Mouse (Mus musculus) embryonic facial prominence, embryonic 13.5 days (tissue): ENCODE measurements around the gene Tial1. TPM values are rescaled to one million over a fixed set of nuclear protein-coding genes. Genes with fewer than 3 reads are reported as not detected.

Source experiments
- ATAC-seq: fragments of 200-750 bp; cut with Nextera tagmentation; 2 replicates; pipeline ENCODE4 v1.8.0; 2017; ENCODE audit warnings: low read depth; ENCODE audit not compliant: insufficient number of reproducible peaks, insufficient read depth, low FRiP score, low TSS enrichment
- H3K27ac ChIP-seq: fragments of 300-500 bp; sonication (generic); 2 replicates; pipeline ENCODE4 v1.5.1; 2015; ENCODE audit warnings: moderate library complexity, mild to moderate bottlenecking, inconsistent platforms
- H3K27me3 ChIP-seq: fragments of 300-500 bp; sonication (generic); 2 replicates; pipeline ENCODE4 v1.6.1; 2015; ENCODE audit warnings: mild to moderate bottlenecking, inconsistent platforms
- H3K36me3 ChIP-seq: fragments of 300-500 bp; sonication (generic); 2 replicates; pipeline ENCODE4 v1.6.1; 2015; ENCODE audit warnings: mild to moderate bottlenecking, inconsistent platforms
- H3K4me1 ChIP-seq: fragments of 300-500 bp; sonication (generic); 2 replicates; pipeline ENCODE4 v1.6.1; 2015; ENCODE audit warnings: inconsistent platforms
- H3K4me2 ChIP-seq: fragments of 300-500 bp; sonication (generic); 2 replicates; pipeline ENCODE4 v1.6.1; 2015; ENCODE audit warnings: moderate library complexity, mild to moderate bottlenecking, inconsistent platforms
- H3K4me3 ChIP-seq: fragments of 300-500 bp; sonication (generic); 2 replicates; pipeline ENCODE4 v1.5.1; 2015; ENCODE audit warnings: mild to moderate bottlenecking, inconsistent platforms
- H3K9ac ChIP-seq: fragments of 300-500 bp; sonication (generic); 2 replicates; pipeline ENCODE4 v1.6.1; 2015; ENCODE audit warnings: mild to moderate bottlenecking, inconsistent platforms
- H3K9me3 ChIP-seq: fragments of 300-500 bp; sonication (generic); 2 replicates; pipeline ENCODE4 v1.6.1; 2016; ENCODE audit warnings: inconsistent platforms
- WGBS: fragments of 180-500 bp; shearing (Covaris S2); methylation state at CpG from one replicate; pipeline ENCODE4 v1.1.7; 2015; ENCODE audit warnings: mixed read lengths; 5-methylcytosine and 5-hydroxymethylcytosine counted together
- polyA plus RNA-seq: library from polyadenylated mRNA; unstranded; fragments of >200 nt; fragmentation: Nextera tagmentation; extraction: Ambion mirVana; gene quantifications from 2 replicates; pipeline ENCODE4 v1.2.1, GENCODE M21; 2015

The Tial1 gene
- polyA plus RNA-seq, 1 experiment from 2014 or later, result 37.9 TPM

GRCm38 (mm10) chr7:128412071-128412833 lies 49.3 kb downstream of the Tial1 start:
- Histone ChIP-seq H3K9ac (no peak overlapping the region), H3K27ac (no peak overlapping the region), H3K9me3 (no peaks in the 10 kb centered on the region), H3K27me3 (peaks cover 39% of the 10 kb centered on the region), H3K4me3 (no peak overlapping the region), H3K36me3 (no peaks in the 10 kb centered on the region), H3K4me1 (peaks cover 3% of the 10 kb centered on the region), H3K4me2 (no peak overlapping the region)
- 72% methylated on average over 10 of the region's 10 CpGs for WGBS
- no peak; the same call in 1 of the 2 replicates for ATAC-seq

GRCm38 (mm10) chr7:128410708-128411413 lies 50.7 kb downstream of the Tial1 start:
- no peak for ATAC-seq
- WGBS, result 62% methylated on average over 11 of the region's 11 CpGs

DNA sequence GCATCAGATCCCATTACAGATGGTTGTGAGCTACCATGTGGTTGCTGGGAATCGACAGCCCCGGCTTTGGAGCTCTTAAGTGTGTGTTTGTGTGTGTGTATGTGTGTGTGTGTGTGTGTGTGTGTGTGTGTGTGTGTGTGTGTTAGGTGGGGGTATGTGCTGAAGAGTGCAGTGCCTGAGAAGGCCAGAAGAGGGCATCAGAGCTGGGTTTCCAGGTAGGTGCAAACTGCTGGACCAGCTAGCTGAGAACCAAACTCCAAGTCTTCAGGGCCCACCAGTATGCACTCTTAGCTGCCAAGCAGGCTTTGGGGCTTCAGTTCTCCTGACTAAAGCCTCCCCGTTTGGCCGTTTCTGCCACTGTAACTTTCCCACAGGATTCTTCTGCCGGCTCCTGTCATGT lies 53.3 kb downstream of the Tial1 start:
- Histone ChIP-seq H3K4me3 (no peak overlapping the region), H3K9me3 (no peaks in the 10 kb centered on the region), H3K4me2 (no peak overlapping the region), H3K36me3 (no peaks in the 10 kb centered on the region), H3K4me1 (no peaks in the 10 kb centered on the region), H3K27me3 (0 out of 2 replicates have a peak, but pooled peaks cover under 1% of the 10 kb centered on the region), H3K27ac (no peak overlapping the region), H3K9ac (no peak overlapping the region)
- WGBS, result 68% methylated on average over 5 of the region's 5 CpGs
- ATAC-seq, result no peak

More at GRCm38 (mm10) chr7:128410708-128411413, 50.7 kb downstream of the Tial1 start:
- Histone ChIP-seq H3K9ac (no peak overlapping the region), H3K9me3 (no peaks in the 10 kb centered on the region), H3K27ac (no peak overlapping the region), H3K27me3 (peaks cover 25% of the 10 kb centered on the region), H3K4me2 (no peak overlapping the region), H3K36me3 (no peaks in the 10 kb centered on the region), H3K4me1 (no peaks in the 10 kb centered on the region), H3K4me3 (no peak overlapping the region)

DNA sequence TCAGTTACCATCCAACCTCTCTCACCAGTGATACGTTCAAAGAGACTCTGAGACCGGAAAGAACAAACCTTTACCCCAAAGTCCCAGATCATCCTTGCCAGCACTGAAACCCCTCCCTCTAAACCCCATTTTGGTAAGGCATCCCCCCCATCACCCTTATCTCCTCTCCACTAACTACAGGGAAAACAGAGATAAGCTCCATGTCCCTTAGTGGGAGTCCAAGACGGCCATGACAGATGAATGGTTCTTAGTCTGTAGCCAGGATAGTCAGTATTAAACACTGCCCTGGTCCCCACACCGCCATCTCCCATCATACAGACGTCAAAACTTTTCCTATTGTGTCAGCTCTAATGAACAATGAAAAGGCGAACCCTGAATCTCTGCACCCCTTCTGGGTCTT lies 57.5 kb downstream of the Tial1 start:
- 85% methylated on average over 6 of the region's 6 CpGs for WGBS
- Histone ChIP-seq H3K9ac (no peak overlapping the region), H3K4me1 (no peaks in the 10 kb centered on the region), H3K27ac (no peak overlapping the region), H3K4me3 (no peak overlapping the region), H3K9me3 (no peaks in the 10 kb centered on the region), H3K4me2 (no peak overlapping the region), H3K36me3 (no peaks in the 10 kb centered on the region), H3K27me3 (no peaks in the 10 kb centered on the region)
- ATAC-seq, result no peak

DNA sequence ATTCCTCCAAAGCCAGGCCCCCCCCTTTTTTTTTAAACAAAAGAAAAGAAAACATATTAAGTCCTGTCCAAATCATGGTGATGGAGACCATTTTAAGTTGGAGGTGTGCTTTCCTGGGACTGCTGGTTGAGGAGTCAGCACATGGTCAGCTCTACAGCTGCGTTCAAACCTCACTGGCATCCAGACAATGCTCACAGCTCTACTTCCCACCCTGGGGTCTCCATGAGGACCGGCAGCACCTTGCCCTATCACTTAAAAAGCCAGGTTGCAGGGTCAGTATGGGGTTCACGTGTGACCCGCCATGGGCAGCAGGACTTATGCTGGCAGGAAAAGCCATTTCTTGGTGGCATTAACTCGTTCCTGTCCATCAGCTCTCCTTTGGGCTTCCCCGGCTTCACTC lies 57.9 kb downstream of the Tial1 start:
- Histone ChIP-seq H3K9me3 (no peaks in the 10 kb centered on the region), H3K27me3 (no peaks in the 10 kb centered on the region), H3K9ac (no peak overlapping the region), H3K4me3 (no peak overlapping the region), H3K4me1 (0 out of 2 replicates have a peak, but pooled peaks cover 2% of the 10 kb centered on the region), H3K36me3 (no peaks in the 10 kb centered on the region), H3K4me2 (no peak overlapping the region), H3K27ac (no peak overlapping the region)
- ATAC-seq, result no peak
- WGBS, result 80% methylated on average over 6 of the region's 6 CpGs

DNA sequence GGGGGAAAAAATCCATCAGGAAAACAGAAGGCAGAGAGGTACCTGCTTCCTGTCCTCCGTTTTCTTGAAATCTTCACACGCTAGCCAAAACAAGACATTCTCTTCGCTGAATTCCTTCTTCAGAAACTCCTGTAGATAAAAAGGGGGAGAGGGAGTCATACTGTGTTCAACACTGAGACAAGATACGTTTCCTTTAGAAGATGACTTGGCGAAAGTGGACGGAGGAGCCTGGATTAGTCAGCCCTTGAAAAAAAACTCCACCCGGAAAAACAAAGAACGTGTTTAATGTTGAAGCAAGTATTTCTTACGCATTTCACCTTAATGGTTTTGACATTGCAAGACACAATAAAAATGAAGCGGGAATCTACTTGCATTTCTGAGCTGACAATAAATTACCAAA lies 58.4 kb downstream of the Tial1 start:
- no peak for ATAC-seq
- Histone ChIP-seq H3K9ac (no peak overlapping the region), H3K36me3 (no peaks in the 10 kb centered on the region), H3K4me3 (no peak overlapping the region), H3K27me3 (no peaks in the 10 kb centered on the region), H3K9me3 (no peaks in the 10 kb centered on the region), H3K4me1 (0 out of 2 replicates have a peak, but pooled peaks cover 3% of the 10 kb centered on the region), H3K27ac (no peak overlapping the region), H3K4me2 (no peak overlapping the region)
- WGBS, result 80% methylated on average over 10 of the region's 10 CpGs

- WGBS, result 87% methylated on average over 8 of the region's 8 CpGs
These were observed 58.9 kb downstream of the Tial1 start for GRCm38 (mm10) chr7:128402577-128402976.

DNA sequence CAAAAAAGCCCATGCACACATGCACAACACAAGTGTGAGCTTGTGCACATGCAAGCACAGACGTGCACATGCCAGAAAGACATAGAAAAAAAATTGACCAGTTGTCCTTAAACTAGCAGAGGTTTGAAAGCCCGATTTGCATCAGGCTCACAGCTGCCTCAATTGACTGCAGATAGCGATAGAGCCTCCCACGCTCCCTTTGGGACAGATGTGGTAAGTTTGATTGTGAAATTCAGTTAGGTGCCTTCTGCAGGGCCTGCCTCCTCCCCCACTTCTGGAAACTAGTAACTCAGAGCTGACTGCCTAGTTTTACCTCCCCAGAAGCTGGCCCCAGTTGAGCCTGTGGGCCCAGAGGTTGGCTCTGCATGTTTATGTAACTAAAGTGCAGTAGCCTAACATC lies 62.9 kb downstream of the Tial1 start:
- Histone ChIP-seq H3K36me3 (no peaks in the 10 kb centered on the region), H3K4me1 (0 out of 2 replicates have a peak, but pooled peaks cover 3% of the 10 kb centered on the region), H3K27ac (no peak overlapping the region), H3K9me3 (no peaks in the 10 kb centered on the region), H3K4me2 (no peak overlapping the region), H3K4me3 (no peak overlapping the region), H3K9ac (no peak overlapping the region), H3K27me3 (no peaks in the 10 kb centered on the region)
- ATAC-seq, result no peak
- WGBS, result 71% methylated on average over 4 of the region's 4 CpGs

More at GRCm38 (mm10) chr7:128402577-128402976, 58.9 kb downstream of the Tial1 start:
- Histone ChIP-seq H3K9ac (no peak overlapping the region), H3K36me3 (no peaks in the 10 kb centered on the region), H3K4me2 (no peak overlapping the region), H3K27ac (no peak overlapping the region), H3K9me3 (no peaks in the 10 kb centered on the region), H3K27me3 (no peaks in the 10 kb centered on the region), H3K4me1 (0 out of 2 replicates have a peak, but pooled peaks cover 3% of the 10 kb centered on the region), H3K4me3 (no peak overlapping the region)
- ATAC-seq, result no peak

GRCm38 (mm10) chr7:128397066-128397465 lies 64.5 kb downstream of the Tial1 start:
- H3K27me3 ChIP-seq, result no peaks in the 10 kb centered on the region
- no peak overlapping the region for H3K4me3 ChIP-seq
- H3K36me3 ChIP-seq, result no peaks in the 10 kb centered on the region
- no peak overlapping the region for H3K4me2 ChIP-seq
- H3K27ac ChIP-seq, result no peak overlapping the region
- H3K4me1 ChIP-seq, result peaks cover 16% of the 10 kb centered on the region
- WGBS, result 59% methylated on average over 2 of the region's 2 CpGs
- no peak overlapping the region for H3K9ac ChIP-seq
- no peak for ATAC-seq
- no peaks in the 10 kb centered on the region for H3K9me3 ChIP-seq

DNA sequence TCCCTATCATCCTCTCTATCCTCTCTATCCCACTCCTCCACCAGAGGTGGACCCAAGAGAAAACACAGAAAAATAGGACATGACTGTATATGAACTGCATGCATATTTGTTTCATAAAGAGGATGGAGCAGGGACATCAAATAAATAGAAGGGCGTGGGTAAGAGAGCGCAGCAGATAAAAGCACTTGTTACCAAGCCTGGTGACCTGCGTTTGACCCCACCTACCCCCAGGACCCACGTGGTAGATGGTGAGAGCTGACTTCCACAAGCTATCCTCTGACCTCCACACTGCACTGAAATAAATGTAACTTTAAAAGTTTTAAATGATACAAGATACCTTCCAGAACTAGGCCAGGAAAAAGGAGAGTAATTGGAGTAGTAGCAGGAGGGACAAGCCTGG lies 67.8 kb downstream of the Tial1 start:
- Histone ChIP-seq H3K36me3 (no peaks in the 10 kb centered on the region), H3K9ac (no peak overlapping the region), H3K4me3 (no peak overlapping the region), H3K27ac (no peak overlapping the region), H3K4me2 (no peak overlapping the region), H3K27me3 (no peaks in the 10 kb centered on the region), H3K9me3 (no peaks in the 10 kb centered on the region), H3K4me1 (peaks cover 37% of the 10 kb centered on the region)
- 56% methylated on average over 4 of the region's 4 CpGs for WGBS
- no peak for ATAC-seq

DNA sequence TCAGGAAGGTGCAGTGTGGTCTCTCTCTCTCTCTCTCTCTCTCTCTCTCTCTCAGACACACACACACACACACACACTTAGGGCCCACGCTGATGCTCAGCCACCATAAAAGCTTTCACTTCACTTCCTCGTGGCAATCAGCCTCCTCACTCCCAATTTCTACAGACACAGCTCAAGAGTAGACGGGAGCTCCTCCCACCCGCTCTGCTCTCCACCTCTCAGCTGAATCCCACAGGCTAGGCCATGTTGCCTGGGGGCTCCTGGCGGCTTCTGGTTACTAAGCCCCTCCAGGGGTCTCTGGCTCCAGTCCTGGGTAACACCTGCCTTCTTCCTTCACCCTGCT lies 68.6 kb downstream of the Tial1 start:
- peaks cover 35% of the 10 kb centered on the region for H3K4me1 ChIP-seq
- no peaks in the 10 kb centered on the region for H3K9me3 ChIP-seq
- no peak for ATAC-seq
- no peak overlapping the region for H3K27ac ChIP-seq
- WGBS, result 46% methylated on average over 5 of the region's 5 CpGs
- no peaks in the 10 kb centered on the region for H3K27me3 ChIP-seq
- no peak overlapping the region for H3K4me2 ChIP-seq
- H3K36me3 ChIP-seq, result no peaks in the 10 kb centered on the region
- no peak overlapping the region for H3K9ac ChIP-seq
- H3K4me3 ChIP-seq, result no peak overlapping the region
